Mouse (Mus musculus): ENCODE measurements around the gene P4htm. TPM values are rescaled to one million over a fixed set of nuclear protein-coding genes. Genes with fewer than 3 reads are reported as not detected.
"Not testable (repeated sequence)": the region's sequence is repeated elsewhere in the genome, so short reads cannot be mapped to it uniquely, and the experiment has no call there.

P4htm gene
- polyA plus RNA-seq, 1 experiment, result not detected

GRCm38 (mm10) chr9:108617301-108617700, 19.8 kb upstream of the P4htm start:
- no peak for TF ChIP-seq CTCF (IDR thresholded peaks at IDR 0.05; ENCODE audit: insufficient read depth, low read depth, low read length)
- no peak for TF ChIP-seq POLR2A (IDR thresholded peaks at IDR 0.05; ENCODE audit: insufficient read depth, low read depth, low read length)
- WGBS, result 97% methylated on average over 1 of the region's 1 CpGs
- no peaks in the 10 kb centered on the region for H3K4me1 ChIP-seq (ENCODE audit: control insufficient read depth, insufficient read depth, low read length)
- H3K4me3 ChIP-seq (ENCODE audit: insufficient read depth, low read depth, low read length), result no peak overlapping the region
- no peak overlapping the region for H3K27ac ChIP-seq (ENCODE audit: insufficient read depth, low read depth, low read length)

GRCm38 (mm10) chr9:108611488-108611887, 14.0 kb upstream of the P4htm start:
- no peak for TF ChIP-seq POLR2A (IDR thresholded peaks at IDR 0.05; ENCODE audit: insufficient read depth, low read depth, low read length)
- TF ChIP-seq CTCF (IDR thresholded peaks at IDR 0.05; ENCODE audit: insufficient read depth, low read depth, low read length), result no peak
- no peak overlapping the region for H3K27ac ChIP-seq (ENCODE audit: insufficient read depth, low read depth, low read length)
- WGBS, result 84% methylated on average over 10 of the region's 10 CpGs
- H3K4me1 ChIP-seq (ENCODE audit: control insufficient read depth, insufficient read depth, low read length), result no peaks in the 10 kb centered on the region
- no peak overlapping the region for H3K4me3 ChIP-seq (ENCODE audit: insufficient read depth, low read depth, low read length)

- no peak overlapping the region for H3K4me3 ChIP-seq (ENCODE audit: insufficient read depth, low read depth, low read length)
Measured at GRCm38 (mm10) chr9:108608889-108609288, 11.4 kb upstream of the P4htm start.

GRCm38 (mm10) chr9:108607929-108608328, 10.5 kb upstream of the P4htm start:
- not testable (repeated sequence) for H3K27ac ChIP-seq (ENCODE audit: insufficient read depth, low read depth, low read length); H3K4me1 ChIP-seq (ENCODE audit: control insufficient read depth, insufficient read depth, low read length); H3K4me3 ChIP-seq (ENCODE audit: insufficient read depth, low read depth, low read length)
- WGBS, result 94% methylated on average over 5 of the region's 5 CpGs

More at GRCm38 (mm10) chr9:108608889-108609288, 11.4 kb upstream of the P4htm start:
- Histone ChIP-seq H3K27ac (ENCODE audit: insufficient read depth, low read depth, low read length) (no peak overlapping the region), H3K4me1 (ENCODE audit: control insufficient read depth, insufficient read depth, low read length) (no peaks in the 10 kb centered on the region)
- 88% methylated on average over 4 of the region's 4 CpGs for WGBS
- TF ChIP-seq POLR2A (IDR thresholded peaks at IDR 0.05; ENCODE audit: insufficient read depth, low read depth, low read length) (no peak), CTCF (IDR thresholded peaks at IDR 0.05; ENCODE audit: insufficient read depth, low read depth, low read length) (no peak)

- TF ChIP-seq POLR2A (IDR thresholded peaks at IDR 0.05; ENCODE audit: insufficient read depth, low read depth, low read length), result no peak
- TF ChIP-seq CTCF (IDR thresholded peaks at IDR 0.05; ENCODE audit: insufficient read depth, low read depth, low read length), result no peak
- Histone ChIP-seq H3K4me1 (ENCODE audit: control insufficient read depth, insufficient read depth, low read length) (no peaks in the 10 kb centered on the region), H3K4me3 (ENCODE audit: insufficient read depth, low read depth, low read length) (no peak overlapping the region), H3K27ac (ENCODE audit: insufficient read depth, low read depth, low read length) (no peak overlapping the region)
- 74% methylated on average over 4 of the region's 4 CpGs for WGBS
Measured at GRCm38 (mm10) chr9:108601986-108602385, 4.5 kb upstream of the P4htm start.

- 47% methylated on average over 2 of the region's 2 CpGs for WGBS
- TF ChIP-seq POLR2A (IDR thresholded peaks at IDR 0.05; ENCODE audit: insufficient read depth, low read depth, low read length) (no peak), CTCF (IDR thresholded peaks at IDR 0.05; ENCODE audit: insufficient read depth, low read depth, low read length) (no peak)
- Histone ChIP-seq H3K4me1 (ENCODE audit: control insufficient read depth, insufficient read depth, low read length) (0 out of 2 replicates have a peak, but pooled peaks cover 2% of the 10 kb centered on the region), H3K27ac (ENCODE audit: insufficient read depth, low read depth, low read length) (no peak overlapping the region), H3K4me3 (ENCODE audit: insufficient read depth, low read depth, low read length) (no peak overlapping the region)
Measured at GRCm38 (mm10) chr9:108600011-108600410, 2.5 kb upstream of the P4htm start.

- Histone ChIP-seq H3K4me3 (ENCODE audit: insufficient read depth, low read depth, low read length) (no peak overlapping the region), H3K27ac (ENCODE audit: insufficient read depth, low read depth, low read length) (no peak overlapping the region), H3K4me1 (ENCODE audit: control insufficient read depth, insufficient read depth, low read length) (0 out of 2 replicates have a peak, but pooled peaks cover 2% of the 10 kb centered on the region)
- TF ChIP-seq CTCF (IDR thresholded peaks at IDR 0.05; ENCODE audit: insufficient read depth, low read depth, low read length) (no peak), POLR2A (IDR thresholded peaks at IDR 0.05; ENCODE audit: insufficient read depth, low read depth, low read length) (no peak)
- 75% methylated on average over 4 of the region's 4 CpGs for whole genome bisulfite sequencing
Measured at GRCm38 (mm10) chr9:108599021-108599566, 1.6 kb upstream of the P4htm start.

- H3K4me1 ChIP-seq (ENCODE audit: control insufficient read depth, insufficient read depth, low read length), result peaks cover 12% of the 10 kb centered on the region
- WGBS, result 83% methylated on average over 3 of the region's 3 CpGs
Measured at GRCm38 (mm10) chr9:108594354-108594753, 3.1 kb downstream of the P4htm start.

GRCm38 (mm10) chr9:108591462-108591861, 6.0 kb downstream of the P4htm start:
- Histone ChIP-seq H3K27ac (ENCODE audit: insufficient read depth, low read depth, low read length) (no peak overlapping the region), H3K4me1 (ENCODE audit: control insufficient read depth, insufficient read depth, low read length) (peaks cover 38% of the 10 kb centered on the region), H3K4me3 (ENCODE audit: insufficient read depth, low read depth, low read length) (no peak overlapping the region)
- whole genome bisulfite sequencing, result 68% methylated on average over 4 of the region's 4 CpGs
- TF ChIP-seq CTCF (IDR thresholded peaks at IDR 0.05; ENCODE audit: insufficient read depth, low read depth, low read length) (no peak), POLR2A (IDR thresholded peaks at IDR 0.05; ENCODE audit: insufficient read depth, low read depth, low read length) (no peak)

More at GRCm38 (mm10) chr9:108594354-108594753, 3.1 kb downstream of the P4htm start:
- no peak overlapping the region for H3K4me3 ChIP-seq (ENCODE audit: insufficient read depth, low read depth, low read length)
- TF ChIP-seq POLR2A (IDR thresholded peaks at IDR 0.05; ENCODE audit: insufficient read depth, low read depth, low read length) (no peak), CTCF (IDR thresholded peaks at IDR 0.05; ENCODE audit: insufficient read depth, low read depth, low read length) (no peak)
- no peak overlapping the region for H3K27ac ChIP-seq (ENCODE audit: insufficient read depth, low read depth, low read length)

- TF ChIP-seq CTCF (IDR thresholded peaks at IDR 0.05; ENCODE audit: insufficient read depth, low read depth, low read length) (no peak), POLR2A (IDR thresholded peaks at IDR 0.05; ENCODE audit: insufficient read depth, low read depth, low read length) (no peak)
- peak overlapping the region; percentile 94 for H3K27ac ChIP-seq (ENCODE audit: insufficient read depth, low read depth, low read length)
- 53% methylated on average over 5 of the region's 5 CpGs for WGBS
- H3K4me3 ChIP-seq (ENCODE audit: insufficient read depth, low read depth, low read length), result no peak overlapping the region
- peaks cover 37% of the 10 kb centered on the region for H3K4me1 ChIP-seq (ENCODE audit: control insufficient read depth, insufficient read depth, low read length)
Measured at GRCm38 (mm10) chr9:108589229-108589628, 8.2 kb downstream of the P4htm start.

Measured in olfactory bulb, adult 2 months (tissue).